In the genomic region with DNA sequence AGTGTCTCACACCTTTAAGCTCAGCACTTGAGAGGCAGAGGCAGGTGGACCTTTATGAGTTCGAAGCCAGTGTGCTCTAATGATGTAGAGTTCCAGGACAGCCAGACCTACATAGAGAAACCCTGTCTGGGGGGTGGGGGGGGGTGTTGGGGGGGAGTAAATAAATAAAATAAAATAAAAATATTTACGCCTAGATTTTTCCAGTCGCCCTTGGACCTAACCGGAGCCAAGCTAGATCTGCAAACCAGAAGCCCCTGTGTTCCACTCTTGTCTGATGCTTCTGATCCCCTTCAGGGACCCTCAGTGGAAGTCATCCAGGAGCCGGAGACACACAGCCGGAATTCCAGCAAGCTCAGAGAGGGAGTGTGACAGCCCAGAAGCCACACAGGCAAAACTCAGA, we compare ENCODE assay signal across 9 mouse cellular contexts. TPM values are rescaled to one million over a fixed set of nuclear protein-coding genes. Genes with fewer than 3 reads are reported as not detected.
DNase-seq lines count a peak whose midpoint lies in the region; ATAC-seq lines count a peak whose summit lies in the region.
"Had no signal": no experiment of that assay in that cellular context is flagged by ENCODE, and none has a peak within 500 bp of the region (broad histone marks: within the 10 kb centered on the region; RNA-seq: fewer than 3 reads in every experiment).

A gene (plus strand): TSS at position 301 of the 400 bp plus-strand sequence.

- peak within 1 kb of the TSS; percentile 69 for H3K4me3 ChIP-seq in forebrain, embryonic 10.5 days
- H3K4me3 ChIP-seq in intestine, embryonic 16.5 days (ENCODE audit: low read length): peak within 1 kb of the TSS; percentile 53
- peak within 1 kb of the TSS; percentile 71 for H3K4me3 ChIP-seq in midbrain, embryonic 16.5 days (ENCODE audit: low read depth, low read length)

- H3K4me1 ChIP-seq in forebrain, embryonic 10.5 days: peaks cover 48% of the 10 kb centered on the region
- peaks cover 2% of the 10 kb centered on the region; the same call in 1 of the 2 replicates for H3K4me1 ChIP-seq in intestine, embryonic 16.5 days (ENCODE audit: control insufficient read depth, insufficient read depth, low read length)
- H3K4me1 ChIP-seq in midbrain, embryonic 16.5 days (ENCODE audit: control insufficient read depth, insufficient read depth, low read length): peaks cover 24% of the 10 kb centered on the region

- peak within 1 kb of the TSS; percentile 63 for H3K4me2 ChIP-seq in intestine, embryonic 16.5 days (ENCODE audit: low read depth, low read length)
- peak within 1 kb of the TSS; percentile 74 for H3K4me2 ChIP-seq in midbrain, embryonic 16.5 days (ENCODE audit: low read length)

- H3K9ac ChIP-seq in intestine, embryonic 16.5 days (ENCODE audit: low read depth, low read length): peak within 1 kb of the TSS; percentile 74
- peak within 1 kb of the TSS; percentile 89 for H3K9ac ChIP-seq in midbrain, embryonic 16.5 days (ENCODE audit: low read depth, low read length)

- no peak for ATAC-seq in intestine, embryonic 16.5 days
- no peak; the same call in 1 of the 2 replicates for ATAC-seq in midbrain, embryonic 16.5 days
- ATAC-seq: inflammation-experienced regulatory T-cells, adult 6 months had no signal

- H3K36me3 ChIP-seq in forebrain, embryonic 10.5 days (replicated peaks): no peaks in the 10 kb centered on the region
- no peaks in the 10 kb centered on the region for H3K36me3 ChIP-seq in intestine, embryonic 16.5 days (ENCODE audit: control insufficient read depth, insufficient read depth, low read length)
- H3K36me3 ChIP-seq in midbrain, embryonic 16.5 days (ENCODE audit: control insufficient read depth, insufficient read depth, low read length): no peaks in the 10 kb centered on the region

- 63% methylated on average over 6 of the region's 6 CpGs for WGBS in forebrain, embryonic 10.5 days
- 54% methylated on average over 6 of the region's 6 CpGs for WGBS in intestine, embryonic 16.5 days
- WGBS in midbrain, embryonic 16.5 days: 61% methylated on average over 6 of the region's 6 CpGs

- peaks cover 60% of the 10 kb centered on the region for H3K27me3 ChIP-seq in forebrain, embryonic 10.5 days (ENCODE audit: poor library complexity, severe bottlenecking)
- peaks cover 17% of the 10 kb centered on the region for H3K27me3 ChIP-seq in intestine, embryonic 16.5 days (replicated peaks; ENCODE audit: control insufficient read depth, insufficient read depth, low read length)
- no peaks in the 10 kb centered on the region for H3K27me3 ChIP-seq in midbrain, embryonic 16.5 days (ENCODE audit: control insufficient read depth, insufficient read depth, low read depth, low read length)

- no peaks in the 10 kb centered on the region for H3K9me3 ChIP-seq in forebrain, embryonic 10.5 days
- no peaks in the 10 kb centered on the region for H3K9me3 ChIP-seq in intestine, embryonic 16.5 days (ENCODE audit: control insufficient read depth, low read length)
- H3K9me3 ChIP-seq in midbrain, embryonic 16.5 days (replicated peaks; ENCODE audit: control insufficient read depth, low read length, poor library complexity, severe bottlenecking): no peaks in the 10 kb centered on the region

- H3K27ac ChIP-seq in forebrain, embryonic 10.5 days: peak within 1 kb of the TSS; percentile 86
- H3K27ac ChIP-seq in intestine, embryonic 16.5 days (ENCODE audit: low read length): peak within 1 kb of the TSS; percentile 69
- peak within 1 kb of the TSS; percentile 76 for H3K27ac ChIP-seq in midbrain, embryonic 16.5 days (ENCODE audit: low read length)

- no peak for DNase-seq in left cerebral cortex, adult 18-20 months (ENCODE audit: low spot score in 2 of 2)
- DNase-seq in left cerebral cortex, adult 9 months (ENCODE audit: low spot score in 2 of 2): no peak
- no peak for DNase-seq in forebrain, embryonic 10.5 days (ENCODE audit: extremely low spot score, low spot score)
- DNase-seq in MN1 (ENCODE audit: low spot score): no peak
- DNase-seq in urinary bladder, postnatal 25 days (ENCODE audit: low spot score): no peak
- no peak for DNase-seq in thymus, postnatal 0 days (ENCODE audit: low spot score)

RNA-seq across cellular contexts. Expression of the gene that starts here (rescaled TPM):
- 10 to 100 TPM; 53.0 to 56.5 TPM for total RNA-seq in left cerebral cortex, adult 18-20 months (2021)
- polyA plus RNA-seq in forebrain, embryonic 10.5 days (2016; fragmentation: Nextera tagmentation; extraction: Ambion mirVana): 3.9 and 4.5 TPM in 2 replicates
- 5.6 and 5.8 TPM in 2 replicates for polyA plus RNA-seq in intestine, embryonic 16.5 days (2015; fragmentation: Nextera tagmentation; extraction: Ambion mirVana)
- 14.4 and 16.1 TPM in 2 replicates for polyA plus RNA-seq in midbrain, embryonic 16.5 days (2015; fragmentation: Nextera tagmentation; extraction: Ambion mirVana)
- 0.10 and 0.23 TPM in 2 replicates for polyA plus RNA-seq in thymus, postnatal 0 days (2015; fragmentation: Nextera tagmentation; extraction: Ambion mirVana)
